Mouse (Mus musculus) intestine, embryonic 16.5 days (tissue): ENCODE measurements around the gene Cd99l2. TPM values are rescaled to one million over a fixed set of nuclear protein-coding genes. Genes with fewer than 3 reads are reported as not detected.
A peak's percentile ranks its signal among the peaks of the same experiment; 100 is the strongest.
"Not testable (repeated sequence)": the region's sequence is repeated elsewhere in the genome, so short reads cannot be mapped to it uniquely, and the experiment has no call there.

Experiments used
- ATAC-seq: fragments of 200-750 bp; cut with Nextera tagmentation; 2 replicates; pipeline ENCODE4 v1.8.0; 2017; ENCODE audit warnings: moderate TSS enrichment, moderate library complexity
- H3K27ac ChIP-seq: fragments of 300-500 bp; sonication (generic); 2 replicates; pipeline ENCODE4 v1.5.1; 2014; ENCODE audit warnings: mild to moderate bottlenecking, low read length
- H3K27me3 ChIP-seq: fragments of 300-500 bp; sonication (generic); replicated peaks from 2 replicates; pipeline ENCODE4 v1.6.1; 2014; ENCODE audit warnings: low read length, control low read depth, mixed read lengths; ENCODE audit not compliant: control insufficient read depth, insufficient read depth
- H3K36me3 ChIP-seq: fragments of 300-500 bp; sonication (generic); 2 replicates; pipeline ENCODE4 v1.6.1; 2014; ENCODE audit warnings: low read length, control low read depth; ENCODE audit not compliant: control insufficient read depth, insufficient read depth
- H3K4me1 ChIP-seq: fragments of 300-500 bp; sonication (generic); 2 replicates; pipeline ENCODE4 v1.6.1; 2014; ENCODE audit warnings: low read length, control low read depth, mixed read lengths; ENCODE audit not compliant: control insufficient read depth, insufficient read depth
- H3K4me2 ChIP-seq: fragments of 300-500 bp; sonication (generic); 2 replicates; pipeline ENCODE4 v1.6.1; 2014; ENCODE audit warnings: low read depth, low read length, control low read depth
- H3K4me3 ChIP-seq: fragments of 300-500 bp; sonication (generic); 2 replicates; pipeline ENCODE4 v1.5.1; 2014; ENCODE audit warnings: mild to moderate bottlenecking, low read length
- H3K9ac ChIP-seq: fragments of 300-500 bp; sonication (generic); 2 replicates; pipeline ENCODE4 v1.6.1; 2014; ENCODE audit warnings: low read depth, low read length
- H3K9me3 ChIP-seq: fragments of 300-500 bp; sonication (generic); 2 replicates; pipeline ENCODE4 v1.6.1; 2016; ENCODE audit warnings: low read length, control low read depth; ENCODE audit not compliant: control insufficient read depth
- WGBS: fragments of 180-500 bp; shearing (Covaris S2); extraction: QIAGEN DNeasy Blood & Tissue Kit; methylation state at CpG from one replicate; pipeline ENCODE4 v1.1.7; 2014; 5-methylcytosine and 5-hydroxymethylcytosine counted together
- polyA plus RNA-seq: library from polyadenylated mRNA; unstranded; fragments of >200 nt; fragmentation: Nextera tagmentation; extraction: Ambion mirVana; gene quantifications from 2 replicates; pipeline ENCODE4 v1.2.1, GENCODE M21; 2015

Gene Cd99l2
- polyA plus RNA-seq, 1 experiment from 2014 or later: 22.0 TPM

DNA sequence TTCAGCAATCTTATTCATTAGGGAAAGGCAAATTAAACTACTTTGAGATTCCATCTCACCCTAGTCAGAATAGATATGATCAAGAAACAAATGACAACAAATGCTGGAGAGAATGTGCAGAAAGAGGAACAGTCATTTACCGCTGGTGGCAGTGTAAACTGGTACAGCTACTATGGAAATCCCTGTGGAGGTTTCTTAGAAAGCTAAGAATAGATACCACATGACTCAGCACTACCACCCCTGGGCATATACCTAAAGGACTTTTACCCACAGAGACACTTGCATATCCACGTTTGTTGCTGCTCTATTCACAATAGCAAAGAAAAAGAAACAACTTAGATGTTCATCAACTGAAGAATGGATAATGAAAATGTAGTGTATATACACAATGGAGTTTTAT, 31.7 kb upstream of the Cd99l2 start:
- H3K27ac ChIP-seq: no peak overlapping the region
- H3K36me3 ChIP-seq: no peaks in the 10 kb centered on the region
- H3K9ac ChIP-seq: no peak overlapping the region
- H3K9me3 ChIP-seq: no peaks in the 10 kb centered on the region
- no peaks in the 10 kb centered on the region for H3K27me3 ChIP-seq
- H3K4me1 ChIP-seq: no peaks in the 10 kb centered on the region
- WGBS: 74% methylated on average over 2 of the region's 2 CpGs
- H3K4me3 ChIP-seq: no peak overlapping the region
- H3K4me2 ChIP-seq: no peak overlapping the region
- ATAC-seq: no peak

GRCm38 (mm10) chrX:71522889-71523288, 30.2 kb upstream of the Cd99l2 start:
- WGBS: 90% methylated on average over 3 of the region's 3 CpGs
- ATAC-seq: no peak
- Histone ChIP-seq H3K4me3 (no peak overlapping the region), H3K9me3 (no peaks in the 10 kb centered on the region), H3K4me2 (no peak overlapping the region), H3K27ac (no peak overlapping the region), H3K4me1 (no peaks in the 10 kb centered on the region), H3K9ac (no peak overlapping the region), H3K27me3 (no peaks in the 10 kb centered on the region), H3K36me3 (no peaks in the 10 kb centered on the region)

GRCm38 (mm10) chrX:71519252-71519651, 26.6 kb upstream of the Cd99l2 start:
- Histone ChIP-seq H3K9me3 (no peaks in the 10 kb centered on the region), H3K27ac (no peak overlapping the region), H3K4me1 (no peaks in the 10 kb centered on the region), H3K4me2 (no peak overlapping the region), H3K4me3 (no peak overlapping the region), H3K9ac (no peak overlapping the region), H3K36me3 (no peaks in the 10 kb centered on the region), H3K27me3 (no peaks in the 10 kb centered on the region)
- WGBS: 78% methylated on average over 4 of the region's 4 CpGs
- ATAC-seq: no peak

DNA sequence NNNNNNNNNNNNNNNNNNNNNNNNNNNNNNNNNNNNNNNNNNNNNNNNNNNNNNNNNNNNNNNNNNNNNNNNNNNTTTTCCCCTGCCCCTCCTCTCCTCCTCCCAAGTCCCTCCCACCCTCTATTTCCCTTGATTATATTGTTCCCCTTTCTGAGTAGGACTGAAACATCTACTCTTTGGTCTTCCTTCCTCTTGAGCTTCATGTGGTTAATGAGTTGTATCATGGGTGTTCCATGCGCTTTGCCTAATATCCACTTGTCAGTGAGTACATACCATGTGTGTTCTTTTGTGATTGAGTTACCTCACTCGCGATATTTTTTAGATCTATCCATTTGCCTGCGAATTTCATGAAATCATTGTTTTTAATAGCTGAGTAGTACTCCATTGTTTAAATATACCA, 13.9 kb upstream of the Cd99l2 start:
- H3K4me1 ChIP-seq, H3K36me3 ChIP-seq, H3K4me2 ChIP-seq, ATAC-seq, H3K4me3 ChIP-seq, H3K9ac ChIP-seq, H3K9me3 ChIP-seq, H3K27me3 ChIP-seq, H3K27ac ChIP-seq: not testable (repeated sequence)
- 83% methylated on average over 4 of the region's 4 CpGs for WGBS

DNA sequence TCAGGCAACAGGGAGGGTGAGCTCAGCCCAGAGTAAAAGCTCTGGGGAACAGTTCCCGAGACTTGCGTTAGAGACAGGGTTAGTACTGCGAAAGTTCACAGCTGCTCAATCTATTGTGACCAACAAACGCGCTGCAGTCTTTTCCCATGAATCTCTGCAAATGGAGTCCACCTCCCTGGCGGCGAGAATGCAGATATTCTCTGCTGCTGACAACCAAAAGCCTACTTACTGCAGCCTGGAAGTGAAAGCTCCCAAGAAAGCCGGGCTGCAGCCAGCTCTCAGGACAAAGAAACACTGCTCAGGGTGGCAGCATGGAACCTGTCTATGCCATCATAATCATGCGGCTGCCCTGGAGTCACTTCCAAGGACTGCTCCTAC, 619 bp upstream of the Cd99l2 start:
- 17% methylated on average over 9 of the region's 9 CpGs for WGBS

DNA sequence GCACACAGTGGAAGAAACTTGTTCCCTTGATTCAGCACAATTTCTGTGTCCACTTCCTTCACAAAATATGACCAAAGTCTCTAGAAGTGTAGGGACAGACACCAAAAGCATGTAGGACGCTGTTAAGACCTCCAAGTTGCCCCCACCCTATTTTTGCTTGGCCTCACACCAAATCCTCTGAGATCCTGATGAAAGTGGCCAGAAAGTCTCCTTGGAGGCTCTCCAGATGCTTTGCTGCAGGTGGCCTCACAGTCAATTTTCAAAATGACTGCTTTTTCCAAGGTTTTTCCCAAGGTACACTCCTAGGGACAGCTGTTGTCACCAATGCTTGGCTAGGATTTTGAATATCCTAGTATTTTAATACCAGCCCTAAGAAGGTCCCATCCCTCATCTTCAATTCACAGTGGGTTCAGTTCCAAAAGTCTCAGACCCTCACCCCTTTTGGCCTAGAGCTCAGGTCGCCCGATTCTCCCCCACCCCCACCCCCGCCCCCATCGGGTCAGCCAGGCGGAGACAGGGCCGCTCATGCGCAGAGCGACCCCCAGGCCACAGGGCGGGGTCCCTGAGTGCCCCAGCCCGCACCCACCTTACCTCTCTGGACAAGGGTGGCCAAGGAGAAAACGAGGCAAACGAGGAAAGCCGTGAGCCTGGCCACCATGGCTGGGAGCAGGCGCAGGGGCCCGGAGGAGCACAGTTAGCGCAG, 567 bp downstream of the Cd99l2 start:
- H3K27me3 ChIP-seq: 0 out of 2 replicates have a peak, but pooled peaks cover 1% of the 10 kb centered on the region
- H3K4me3 ChIP-seq: peak overlapping the region; percentile 59
- H3K9ac ChIP-seq: peak overlapping the region; percentile 77
- H3K4me1 ChIP-seq: peaks cover 2% of the 10 kb centered on the region; the same call in 1 of the 2 replicates
- no peaks in the 10 kb centered on the region for H3K9me3 ChIP-seq
- 33% methylated on average over 16 of the region's 17 CpGs for WGBS
- H3K27ac ChIP-seq: peak overlapping the region; percentile 93
- no peak for ATAC-seq
- H3K4me2 ChIP-seq: peak overlapping the region; percentile 69
- H3K36me3 ChIP-seq: no peaks in the 10 kb centered on the region

More for the DNA sequence above, 619 bp upstream of the Cd99l2 start:
- ATAC-seq: peak; percentile 60
- Histone ChIP-seq H3K9ac (peak overlapping the region; percentile 77), H3K27me3 (peaks cover 2% of the 10 kb centered on the region; the same call in 1 of the 2 replicates), H3K4me2 (peak overlapping the region; percentile 69), H3K9me3 (no peaks in the 10 kb centered on the region), H3K36me3 (no peaks in the 10 kb centered on the region), H3K4me3 (peak overlapping the region; percentile 59), H3K27ac (peak overlapping the region; percentile 93), H3K4me1 (peaks cover 2% of the 10 kb centered on the region; the same call in 1 of the 2 replicates)

DNA sequence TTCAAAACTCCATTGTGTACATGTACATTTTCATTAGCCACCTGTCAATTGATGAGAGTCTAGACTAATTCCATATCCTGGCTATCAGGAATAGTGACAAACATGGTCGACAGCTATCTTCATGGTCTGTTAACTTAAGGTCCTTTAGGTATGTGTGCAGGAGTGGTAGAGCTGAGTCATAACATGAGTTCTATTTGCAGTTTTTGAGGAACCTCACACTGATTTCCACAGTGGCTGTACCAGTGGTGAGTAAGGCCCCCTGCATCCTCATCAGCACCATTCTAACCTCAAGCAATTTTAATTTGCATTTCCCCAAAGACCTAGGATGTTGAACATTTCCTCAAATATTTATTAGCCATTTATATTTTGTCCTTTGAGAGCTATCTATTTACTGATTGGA, 3.3 kb downstream of the Cd99l2 start:
- H3K27ac ChIP-seq: no peak overlapping the region
- H3K9me3 ChIP-seq: no peaks in the 10 kb centered on the region
- no peaks in the 10 kb centered on the region for H3K36me3 ChIP-seq
- no peaks in the 10 kb centered on the region for H3K27me3 ChIP-seq
- no peak overlapping the region for H3K4me2 ChIP-seq
- H3K4me3 ChIP-seq: no peak overlapping the region
- WGBS: 79% methylated on average over 1 of the region's 1 CpGs
- peaks cover 2% of the 10 kb centered on the region; the same call in 1 of the 2 replicates for H3K4me1 ChIP-seq
- ATAC-seq: no peak
- no peak overlapping the region for H3K9ac ChIP-seq

DNA sequence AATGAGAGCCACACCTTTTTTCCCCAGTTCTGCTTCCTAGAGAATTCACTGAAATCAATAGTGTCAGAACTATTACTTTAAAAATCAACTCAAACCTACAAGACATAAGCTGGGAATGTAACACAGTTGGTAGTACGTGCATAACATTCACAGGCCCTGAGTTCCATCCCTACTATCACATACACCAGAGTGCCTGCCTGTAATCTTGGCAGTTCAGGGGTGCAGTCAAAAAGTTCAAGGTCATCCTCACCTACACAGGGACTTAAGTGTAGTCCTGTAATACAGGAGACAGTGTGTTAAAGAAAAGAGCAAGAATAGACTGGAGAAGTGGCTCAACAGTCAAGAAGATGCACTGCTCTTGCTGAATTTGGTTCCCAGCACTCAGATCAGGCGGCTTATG, 10.4 kb downstream of the Cd99l2 start:
- ATAC-seq: no peak

GRCm38 (mm10) chrX:71475992-71476391, 16.7 kb downstream of the Cd99l2 start:
- H3K4me2 ChIP-seq: no peak overlapping the region
- H3K4me1 ChIP-seq: no peaks in the 10 kb centered on the region
- ATAC-seq: no peak
- H3K27me3 ChIP-seq: no peaks in the 10 kb centered on the region
- H3K4me3 ChIP-seq: no peak overlapping the region
- 66% methylated on average over 3 of the region's 3 CpGs for WGBS
- H3K9ac ChIP-seq: no peak overlapping the region
- H3K9me3 ChIP-seq: no peaks in the 10 kb centered on the region
- H3K36me3 ChIP-seq: no peaks in the 10 kb centered on the region
- H3K27ac ChIP-seq: no peak overlapping the region

More for the DNA sequence above, 10.4 kb downstream of the Cd99l2 start:
- 84% methylated on average over 2 of the region's 2 CpGs for WGBS
- no peak overlapping the region for H3K4me2 ChIP-seq
- no peaks in the 10 kb centered on the region for H3K4me1 ChIP-seq
- no peaks in the 10 kb centered on the region for H3K27me3 ChIP-seq
- no peak overlapping the region for H3K9ac ChIP-seq
- no peak overlapping the region for H3K4me3 ChIP-seq
- H3K27ac ChIP-seq: no peak overlapping the region
- no peaks in the 10 kb centered on the region for H3K36me3 ChIP-seq
- no peaks in the 10 kb centered on the region for H3K9me3 ChIP-seq

GRCm38 (mm10) chrX:71475497-71475896, 17.2 kb downstream of the Cd99l2 start:
- H3K9me3 ChIP-seq: no peaks in the 10 kb centered on the region
- no peak for ATAC-seq
- H3K4me2 ChIP-seq: no peak overlapping the region
- H3K4me3 ChIP-seq: no peak overlapping the region
- H3K4me1 ChIP-seq: no peaks in the 10 kb centered on the region
- H3K9ac ChIP-seq: no peak overlapping the region
- no peak overlapping the region for H3K27ac ChIP-seq
- 69% methylated on average over 3 of the region's 3 CpGs for WGBS
- H3K27me3 ChIP-seq: no peaks in the 10 kb centered on the region
- no peaks in the 10 kb centered on the region for H3K36me3 ChIP-seq
